Mouse (Mus musculus) CD4-positive, CD25-positive, alpha-beta regulatory T cell, adult 2 months (primary cell): ENCODE data around the gene Erf.
A peak's percentile ranks its signal among the peaks of the same experiment; 100 is the strongest.

Source experiments
- DNase-seq: peaks from one replicate; pipeline ENCODE4 v3.0.0-alpha.2; 2012; ENCODE audit warnings: low read depth, low spot score

Gene Erf

DNA sequence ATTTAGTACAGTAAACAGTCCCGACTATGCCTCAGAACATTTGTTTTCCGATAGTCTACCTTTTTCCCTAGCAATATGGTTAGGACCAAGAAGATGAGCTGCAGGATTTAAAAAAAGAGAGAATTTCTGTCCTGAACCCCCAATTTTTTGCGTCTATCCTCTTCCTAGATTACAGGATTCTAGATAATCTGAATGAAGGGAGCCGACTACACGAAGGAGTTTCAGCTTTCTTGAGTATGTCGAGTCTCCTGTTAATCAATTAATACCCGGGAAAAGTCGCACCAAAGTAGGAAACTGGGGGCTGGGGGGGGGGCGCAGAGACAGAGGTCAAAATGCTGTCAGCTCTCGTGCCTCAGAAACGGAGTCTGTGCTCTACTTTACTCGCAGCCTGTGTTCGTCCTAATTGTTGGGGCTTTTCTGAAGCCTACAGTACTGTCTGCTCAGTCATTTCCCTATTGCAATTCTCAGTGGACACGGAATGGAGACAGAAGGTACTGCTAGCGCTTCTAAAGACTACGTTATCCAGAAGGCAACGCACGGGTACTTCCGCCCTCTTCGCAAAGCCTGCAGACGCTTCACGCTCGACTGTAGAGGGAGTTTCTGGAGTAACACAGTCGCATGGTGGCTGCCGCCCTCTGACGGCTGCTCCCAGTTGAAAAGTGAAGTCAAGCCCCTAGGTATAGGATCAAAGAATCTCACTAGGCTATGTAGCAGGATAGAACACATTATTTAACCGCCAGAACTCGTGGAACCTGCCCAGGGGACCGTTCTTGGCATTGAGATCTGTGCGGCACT is 11.5 kb downstream of the Erf start:
- peak; percentile 95 for DNase-seq

DNA sequence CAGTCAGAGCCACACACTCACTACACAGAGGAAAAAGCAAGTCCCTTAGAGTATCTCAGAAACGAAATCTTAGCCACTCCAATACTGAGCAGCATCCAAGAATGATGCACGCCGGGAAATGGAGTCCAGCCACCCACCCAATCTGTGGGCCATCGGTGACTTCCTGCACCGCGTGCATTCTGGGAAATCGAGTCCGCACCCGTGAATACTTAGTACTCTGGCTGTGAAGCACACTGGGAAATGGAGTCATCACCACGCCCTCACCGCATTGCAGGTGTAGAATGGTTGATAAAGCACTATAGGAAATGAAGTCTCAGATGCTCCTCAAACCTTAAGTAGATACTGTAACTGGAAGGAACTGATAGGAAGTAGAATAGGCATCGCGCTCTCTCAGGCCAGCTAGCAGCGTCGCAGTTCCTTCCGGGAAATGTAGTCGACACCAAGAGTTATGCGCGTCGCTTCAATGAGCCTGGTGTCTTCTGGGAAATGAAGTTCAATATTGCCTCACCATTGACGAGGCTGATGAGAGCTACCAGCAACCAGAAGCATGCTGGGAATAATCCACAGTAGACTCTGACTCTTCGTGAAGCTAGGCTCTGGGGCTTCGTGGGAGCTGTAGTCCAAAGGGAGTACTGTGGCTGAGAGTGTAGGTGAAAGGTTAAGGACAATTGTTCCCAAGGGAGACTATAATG is 12.4 kb downstream of the Erf start:
- peak; percentile 96 for DNase-seq

DNA sequence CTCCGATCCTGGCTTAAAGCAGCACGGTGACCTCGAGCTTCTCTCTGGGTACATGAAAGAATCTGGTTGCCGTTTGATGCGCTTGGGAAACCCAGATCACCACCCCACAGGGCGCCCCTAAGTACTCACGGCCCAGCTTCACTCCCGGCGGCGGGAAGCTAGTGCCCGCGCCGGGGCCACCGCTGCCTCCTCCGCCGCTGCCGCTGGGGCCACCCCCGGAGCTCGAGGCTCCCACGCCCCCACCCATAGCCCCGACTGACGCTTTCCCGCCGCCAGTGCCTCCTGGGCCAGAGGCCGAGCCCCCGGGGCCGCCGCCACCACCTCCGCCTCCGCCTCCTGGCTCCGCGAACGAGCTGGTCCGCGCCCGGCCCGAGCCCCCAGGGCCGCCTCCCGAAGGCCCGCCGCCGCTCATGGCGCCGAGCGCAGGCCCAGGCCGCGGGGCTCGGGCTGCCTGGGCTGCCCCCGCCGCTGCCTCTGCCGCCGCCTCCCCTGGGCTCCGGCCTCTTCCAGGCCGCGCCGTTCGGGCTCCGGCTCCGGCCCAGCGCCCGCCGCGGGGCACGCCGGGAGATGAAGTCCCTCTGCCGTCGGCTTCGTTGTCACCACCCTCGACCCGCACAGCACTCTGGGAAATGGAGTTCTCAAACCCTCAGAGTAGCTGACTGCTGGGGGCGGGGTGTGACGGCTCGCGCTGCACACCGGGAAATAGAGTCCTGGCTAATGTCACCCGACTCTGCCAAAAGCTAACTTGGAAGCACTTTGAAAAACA is 13.1 kb downstream of the Erf start, which contains the start of gene Gsk3a:
TSS of gene Gsk3a (minus strand) at position 603 of the 766 bp plus-strand sequence.
- DNase-seq, result peak; percentile 97

DNA sequence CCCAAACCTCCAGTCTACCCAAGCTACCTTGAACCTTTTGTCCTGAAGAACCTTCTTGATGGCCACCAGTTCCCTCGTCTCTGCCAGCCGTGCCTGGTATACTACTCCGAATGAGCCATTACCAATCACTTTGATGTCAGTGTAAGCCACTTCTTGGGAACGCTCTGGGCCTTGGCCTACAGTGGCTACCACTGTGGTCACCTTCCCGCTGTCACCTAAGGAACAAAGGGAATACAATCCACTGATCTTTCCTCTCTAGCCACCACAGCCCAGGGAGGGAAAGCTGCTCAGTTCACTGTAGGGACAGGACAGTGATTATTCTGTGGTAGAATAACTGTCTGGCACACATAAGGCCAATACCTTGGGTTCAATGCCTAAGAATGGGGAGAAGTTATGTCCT is 15.0 kb downstream of the Erf start:
- no peak for DNase-seq

DNA sequence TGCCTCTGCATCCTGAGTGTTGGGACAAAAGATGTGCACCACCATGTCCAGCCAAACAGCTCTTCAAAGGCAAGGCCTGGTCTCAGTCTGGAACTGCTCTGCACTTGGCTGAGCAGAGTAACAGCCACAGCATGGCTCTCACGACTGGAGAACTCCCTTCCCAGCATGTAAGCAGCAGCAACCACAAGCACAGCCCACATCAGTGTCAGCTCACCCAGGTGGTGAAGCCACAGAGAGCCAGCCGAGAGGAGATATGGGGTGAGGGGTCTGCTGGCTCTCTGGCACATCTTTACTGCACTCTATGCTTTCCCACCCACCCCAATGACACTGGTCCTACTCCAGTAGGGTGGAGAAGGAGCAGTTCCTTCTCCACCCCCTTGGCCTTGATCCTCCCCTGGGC is 17.5 kb downstream of the Erf start:
- no peak for DNase-seq

DNA sequence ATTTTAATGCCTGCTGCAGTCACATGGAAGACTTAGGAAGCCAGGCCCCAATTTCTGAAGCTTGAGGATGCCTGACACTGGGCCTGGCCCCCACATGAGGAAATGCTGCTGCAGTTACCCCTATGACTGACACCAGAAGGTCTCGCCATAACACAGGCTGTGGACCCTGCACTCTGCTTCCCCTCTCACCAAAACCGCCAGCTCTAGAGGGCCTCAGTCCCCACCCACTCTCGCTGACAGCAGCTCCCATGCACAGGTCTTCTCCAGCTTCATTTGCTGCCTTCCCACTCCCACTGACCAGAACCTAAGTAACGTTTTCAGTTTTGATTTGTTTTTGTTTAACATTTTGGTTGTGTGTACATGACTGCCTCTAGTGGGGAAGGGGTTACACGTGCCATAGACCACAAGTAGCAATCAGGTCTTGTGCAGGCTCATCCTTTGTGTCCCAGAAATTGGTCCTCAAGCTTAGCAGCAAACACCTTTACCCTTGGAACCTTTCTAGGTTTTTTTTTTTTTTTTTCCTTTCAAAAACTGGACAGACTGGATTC is 18.4 kb downstream of the Erf start:
- DNase-seq, result peak; percentile 43

DNA sequence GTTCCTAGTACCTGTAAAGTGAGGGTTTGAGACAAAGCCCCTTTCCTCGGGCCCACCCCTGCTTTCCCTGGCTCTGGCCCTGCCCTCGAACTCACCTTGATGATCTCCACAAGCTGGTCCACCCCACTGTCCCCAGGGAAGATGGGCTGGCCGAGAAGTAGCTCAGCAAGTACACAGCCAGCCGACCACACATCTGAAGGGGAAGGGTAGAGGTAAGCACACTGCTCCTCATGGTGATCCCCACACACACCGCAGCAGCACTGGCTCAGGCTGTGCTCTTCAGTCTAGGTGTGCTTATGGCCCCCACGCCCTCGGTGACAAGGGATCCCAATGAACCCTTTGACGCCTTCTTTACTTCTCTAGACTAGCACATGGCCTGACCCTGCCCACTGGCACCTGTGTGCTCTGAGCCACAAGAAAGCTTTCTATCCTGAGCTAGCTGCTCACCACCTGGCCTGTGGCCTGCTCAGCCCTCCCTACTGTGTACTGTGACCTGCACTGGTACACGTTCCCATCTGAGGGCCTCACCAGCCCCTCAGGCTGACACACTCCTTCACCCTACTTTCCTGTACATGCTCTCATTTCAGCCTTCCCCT is 19.8 kb downstream of the Erf start:
- no peak for DNase-seq

DNA sequence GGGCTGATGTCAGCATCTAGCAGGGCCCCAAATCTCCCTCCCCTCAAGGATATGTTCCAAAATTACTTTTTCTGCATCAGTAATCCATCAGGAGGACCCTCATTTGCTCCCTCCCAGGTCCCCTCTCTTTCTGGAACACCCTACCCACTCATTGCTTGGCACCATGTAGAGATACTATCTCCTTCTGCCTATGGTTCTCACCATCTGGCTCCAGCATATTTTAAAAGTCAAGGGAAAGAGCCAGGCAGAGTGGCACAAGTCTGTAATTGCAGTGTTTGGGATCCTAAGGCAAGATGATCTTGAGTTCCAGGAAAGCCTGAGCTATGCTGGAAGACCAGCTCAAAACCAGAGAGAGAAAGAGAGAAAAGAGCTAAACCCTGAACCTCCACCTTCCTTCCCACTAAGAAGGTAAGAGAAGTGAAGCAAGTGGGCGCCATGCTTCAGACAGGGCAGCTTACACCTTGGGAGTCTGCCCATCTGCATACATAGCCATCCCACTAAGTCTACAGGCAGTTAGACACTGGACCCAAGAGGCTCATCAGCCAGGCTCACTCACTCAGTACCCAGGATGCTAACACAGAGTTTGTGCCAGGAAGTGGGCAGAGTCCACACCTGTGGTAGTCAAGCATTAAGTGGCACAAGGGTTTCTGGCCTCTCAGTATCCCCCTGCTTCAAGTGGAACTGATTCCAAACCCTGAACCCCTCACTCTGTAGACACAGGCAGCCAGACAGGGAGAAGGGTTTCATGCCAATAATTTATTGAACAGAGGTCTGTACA is 22.8 kb downstream of the Erf start:
- no peak for DNase-seq

DNA sequence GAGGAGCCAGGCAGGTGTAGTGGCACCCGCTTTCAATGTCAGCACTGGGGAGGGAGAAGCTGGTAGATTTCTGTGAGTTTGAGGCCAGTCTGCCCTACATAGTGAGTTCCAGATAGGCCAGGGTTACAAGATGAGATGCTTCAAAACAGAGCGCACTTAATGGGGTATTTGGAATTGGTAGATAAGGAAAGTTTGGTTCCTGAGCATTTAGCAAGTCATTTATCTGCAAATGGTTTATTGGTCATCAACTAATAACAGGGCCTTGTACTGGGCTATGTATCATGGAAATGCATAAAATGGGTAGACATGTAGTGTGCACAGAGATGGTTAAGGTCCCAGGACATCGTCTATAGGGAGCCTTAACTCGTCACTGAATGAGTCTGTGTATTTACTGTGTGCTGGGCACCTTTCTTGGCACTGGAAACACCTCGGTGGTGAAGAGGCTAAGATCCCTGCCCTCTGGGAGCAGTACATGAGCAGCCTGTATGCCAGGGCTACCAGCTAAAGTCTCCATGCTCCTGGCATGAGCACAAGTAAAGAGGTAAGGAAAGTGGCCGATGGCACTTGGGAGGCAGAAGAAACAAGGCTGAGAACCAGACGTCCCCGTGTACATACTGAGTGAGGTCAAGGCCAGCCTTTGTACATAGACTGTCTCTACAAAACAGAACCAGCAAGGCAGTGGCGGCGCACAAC is 28.1 kb downstream of the Erf start:
- no peak for DNase-seq

DNA sequence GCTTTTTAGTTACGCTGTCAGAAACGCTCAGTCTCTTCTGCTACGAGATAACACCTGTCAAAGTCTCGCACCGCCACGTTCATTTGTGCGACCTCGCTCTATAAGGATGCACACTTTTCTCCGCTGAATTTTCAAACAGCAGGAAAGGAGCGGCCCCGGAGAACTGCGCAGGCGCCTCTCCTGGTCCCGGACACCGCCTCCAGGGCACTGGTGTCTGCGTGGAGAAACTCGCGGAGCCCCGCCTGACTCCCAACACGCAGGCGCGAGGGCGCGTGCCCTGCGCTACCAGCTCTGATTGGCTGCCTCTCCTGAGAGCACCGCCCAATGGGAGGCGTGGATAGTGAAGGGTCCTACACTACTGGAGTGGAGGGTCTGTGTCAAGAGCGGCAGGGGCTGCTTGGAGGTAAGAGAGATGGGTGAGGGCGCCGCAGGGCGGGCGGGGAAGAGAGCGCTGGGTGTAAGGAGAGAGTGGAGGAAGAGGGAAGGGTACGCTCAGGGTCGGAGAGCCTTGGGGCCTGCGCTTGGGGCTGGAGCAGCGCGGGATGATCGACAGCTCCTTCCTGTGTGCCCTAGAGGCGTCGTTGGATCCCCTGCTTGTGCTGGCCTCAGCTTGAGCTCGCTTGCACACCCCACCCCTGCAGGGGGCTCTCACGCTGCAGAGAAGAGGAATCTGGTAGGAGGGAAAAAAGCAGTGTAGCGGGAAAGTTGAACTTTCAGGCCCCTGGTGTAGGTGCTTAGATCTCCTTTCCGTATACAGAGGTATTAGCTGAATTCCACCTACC is 29.3 kb downstream of the Erf start, which contains the start of gene Zfp526:
TSS of gene Zfp526 (plus strand) at position 324 of the 782 bp plus-strand sequence.
- DNase-seq, result peak; percentile 98

DNA sequence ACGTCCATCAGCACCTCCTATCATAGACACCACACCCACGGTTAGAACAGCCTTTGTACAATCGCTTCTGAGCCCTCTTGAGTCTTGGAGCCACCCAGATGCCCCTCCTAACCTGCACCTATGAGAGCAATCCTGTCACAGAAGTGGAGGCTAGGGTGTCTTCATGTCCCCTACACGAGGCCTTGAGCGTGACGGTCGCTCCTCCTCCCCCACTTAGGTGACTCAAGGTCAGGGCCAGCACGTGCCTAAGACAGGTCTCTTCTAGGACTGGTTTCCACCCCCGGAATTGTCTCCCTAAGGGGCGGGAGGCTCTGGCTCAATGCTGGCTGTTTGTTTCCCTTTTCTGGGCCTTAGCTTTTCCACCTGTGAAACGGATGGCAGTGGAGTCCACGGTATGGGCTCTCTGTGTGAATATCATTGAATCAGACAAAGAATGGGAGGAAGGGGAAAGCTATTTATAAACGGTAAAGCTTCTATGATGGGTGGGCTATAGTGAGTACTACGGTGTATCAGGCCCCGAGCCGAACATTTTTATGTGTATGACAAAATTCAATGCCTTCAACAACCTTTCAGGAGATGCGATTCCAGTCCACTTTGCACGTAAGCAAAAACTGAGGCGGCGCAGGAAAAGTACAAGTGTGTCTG is 30.0 kb downstream of the Erf start, which contains the start of gene Dedd2:
TSS of gene Dedd2 (minus strand) at position 159 of the 645 bp plus-strand sequence.
- DNase-seq, result peak; percentile 57

DNA sequence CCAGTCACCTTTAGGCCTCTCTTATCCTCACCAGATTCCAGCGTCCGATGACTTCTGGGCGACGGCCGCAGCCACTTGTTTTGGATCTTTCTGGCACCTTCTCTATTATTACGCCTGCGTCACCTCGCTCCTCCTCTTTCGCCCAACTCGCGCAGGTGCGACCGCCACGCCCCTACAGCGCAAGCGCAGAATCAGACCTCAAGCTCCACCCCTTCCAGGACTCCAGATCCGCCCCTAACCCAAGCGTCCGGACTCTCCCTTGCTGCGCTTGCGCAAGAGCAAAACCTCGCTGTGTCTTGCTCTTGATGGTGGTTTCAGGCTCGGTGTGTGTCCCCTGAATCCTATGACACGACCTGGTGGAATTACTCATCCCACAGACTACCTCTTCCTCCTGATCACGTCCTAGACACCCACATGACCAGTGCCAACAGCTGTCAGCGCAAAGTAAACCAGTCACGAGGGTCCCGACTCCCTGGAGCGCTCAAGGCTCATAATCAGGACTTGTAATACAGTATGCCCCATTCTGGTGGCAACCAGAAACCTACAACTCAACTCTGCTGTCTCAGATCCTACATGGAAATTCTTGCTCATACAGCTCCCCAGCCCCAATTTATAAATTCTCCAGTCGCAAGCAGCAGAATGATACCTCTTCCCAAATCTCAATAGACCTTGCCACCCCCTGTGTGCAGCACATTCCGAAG is 30.7 kb downstream of the Erf start:
- DNase-seq, result peak; percentile 99

DNA sequence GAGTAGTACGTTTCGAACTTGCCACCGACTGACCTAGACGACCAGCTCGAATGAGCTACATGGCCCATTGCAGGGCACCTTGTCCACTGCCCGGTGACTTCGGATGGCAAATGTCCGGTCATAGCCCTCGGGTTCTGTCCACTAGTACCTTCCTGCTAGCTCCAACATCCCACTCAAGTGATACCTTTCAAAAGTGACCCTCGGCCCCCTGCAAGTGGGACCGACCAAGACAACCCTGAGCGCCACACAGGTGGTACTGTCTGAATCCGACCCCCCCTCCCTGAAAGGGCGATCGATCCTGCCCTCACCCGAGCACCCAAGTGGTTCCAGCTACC is 31.2 kb downstream of the Erf start:
- DNase-seq, result no peak

DNA sequence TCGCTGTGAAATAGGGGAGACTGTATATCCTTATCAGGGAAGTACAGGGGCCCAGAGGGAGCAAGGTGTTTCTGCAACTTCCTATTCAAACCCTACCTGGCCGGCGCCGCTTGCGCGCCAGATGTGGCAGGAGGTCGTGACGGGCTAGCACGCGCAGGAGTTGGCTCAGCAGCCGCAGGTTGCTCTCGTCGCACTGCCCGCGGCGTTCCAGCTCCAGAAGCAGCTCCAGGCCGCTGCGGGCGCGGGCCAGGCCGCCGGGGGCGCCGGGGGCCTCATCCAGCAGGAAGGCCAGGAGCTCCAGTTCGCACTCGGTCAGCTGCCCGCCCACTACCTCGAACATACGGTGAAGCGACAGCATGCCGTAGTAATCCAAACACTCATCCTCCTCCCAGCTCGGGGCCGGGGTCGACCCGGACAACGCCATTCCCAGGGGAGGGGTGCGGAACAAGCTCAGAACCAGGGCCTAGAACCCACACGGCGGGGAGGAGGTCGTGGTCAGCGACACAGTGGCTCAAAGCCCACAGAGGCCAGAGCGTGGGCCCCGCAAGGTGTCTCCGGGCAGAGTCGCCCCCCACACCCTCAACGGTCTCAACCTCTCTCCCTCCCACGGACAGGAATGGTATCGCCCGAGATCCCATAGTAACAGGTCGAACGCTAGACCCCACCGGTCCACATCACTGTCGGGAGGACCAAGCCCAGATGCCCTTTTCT is 31.7 kb downstream of the Erf start:
- DNase-seq, result peak; percentile 71

DNA sequence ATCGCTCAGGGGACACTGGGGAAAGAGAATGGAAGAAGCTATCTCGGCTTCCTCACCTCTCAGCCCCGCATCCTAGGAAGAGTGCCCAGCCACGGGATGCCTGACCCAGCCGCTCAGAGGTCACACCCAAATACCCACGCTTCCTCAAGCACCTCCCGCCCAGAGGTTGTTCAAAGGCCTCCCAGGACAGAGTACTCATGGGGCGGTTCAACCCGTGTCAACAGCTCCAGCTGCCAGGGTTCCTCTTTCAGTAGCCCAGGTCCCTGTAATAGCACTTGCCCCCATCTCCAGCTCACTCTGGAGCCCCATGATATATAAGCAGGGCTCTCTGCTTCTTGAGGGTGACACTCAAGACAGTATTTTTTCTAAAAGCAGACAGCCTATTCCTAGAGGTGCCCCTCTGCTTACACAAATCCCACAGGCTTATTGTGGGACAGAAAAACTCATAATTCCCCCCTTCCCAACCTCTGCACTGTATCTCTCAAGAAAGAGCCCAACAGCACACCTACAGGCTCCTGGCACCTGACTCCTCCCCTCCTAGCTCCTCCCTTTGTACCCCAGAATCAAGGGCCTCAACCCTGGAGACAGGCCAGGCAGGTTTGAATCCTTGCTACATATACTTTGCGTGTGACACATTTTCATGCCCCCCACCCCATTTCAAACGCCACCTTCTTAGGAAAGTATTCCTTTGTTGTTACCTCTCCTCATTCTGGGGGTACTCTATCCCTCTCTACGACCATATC is 32.7 kb downstream of the Erf start:
- peak; percentile 32 for DNase-seq

DNA sequence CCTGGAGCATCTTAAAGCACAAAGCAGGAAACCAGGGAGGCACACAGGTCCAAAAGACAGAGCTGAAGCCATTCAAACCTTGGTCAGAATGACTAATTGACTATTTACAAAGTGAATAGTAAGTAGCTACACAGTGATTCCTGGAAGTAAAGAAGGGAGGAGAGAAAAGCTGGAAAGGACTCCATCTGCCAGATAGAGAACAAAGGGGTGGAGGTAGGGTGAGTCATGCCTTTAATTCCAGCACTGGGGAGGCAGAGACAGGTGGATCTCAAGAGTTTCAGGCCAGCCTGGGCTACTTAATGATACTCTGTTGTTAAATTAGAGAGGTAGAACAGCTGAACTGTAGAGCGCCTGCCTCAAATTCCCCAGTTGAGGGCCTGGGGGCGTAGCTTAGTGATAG is 36.4 kb downstream of the Erf start:
- DNase-seq, result no peak

DNA sequence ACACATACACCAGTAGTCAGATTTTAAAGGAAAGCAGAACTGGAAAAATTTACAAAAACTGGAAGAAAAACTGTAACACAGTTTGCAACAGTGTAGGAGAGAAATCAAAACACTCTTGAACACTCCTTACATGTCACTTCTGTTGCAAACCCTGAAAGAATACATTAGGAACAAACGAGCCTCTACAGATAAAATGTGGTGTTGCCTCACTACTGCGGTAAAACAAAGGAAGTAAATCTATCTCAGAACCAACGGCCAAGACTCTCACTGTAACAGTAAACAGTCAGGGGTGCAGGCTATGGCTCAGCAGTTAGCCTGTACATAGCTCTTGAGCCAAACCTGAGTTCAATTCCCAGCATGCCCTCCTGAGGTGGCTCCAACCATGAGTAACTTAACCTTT is 37.5 kb downstream of the Erf start:
- peak; percentile 43 for DNase-seq
